Mouse (Mus musculus) natural killer cell, adult 2 months (primary cell): Measurements from ENCODE around the gene Gm9844.

Experiments
- DNase-seq, 2 experiments: peaks; one replicate each; pipeline ENCODE4 v3.0.0; 2022; ENCODE audit warnings: low spot score in 2 of 2

Gm9844 gene

DNA sequence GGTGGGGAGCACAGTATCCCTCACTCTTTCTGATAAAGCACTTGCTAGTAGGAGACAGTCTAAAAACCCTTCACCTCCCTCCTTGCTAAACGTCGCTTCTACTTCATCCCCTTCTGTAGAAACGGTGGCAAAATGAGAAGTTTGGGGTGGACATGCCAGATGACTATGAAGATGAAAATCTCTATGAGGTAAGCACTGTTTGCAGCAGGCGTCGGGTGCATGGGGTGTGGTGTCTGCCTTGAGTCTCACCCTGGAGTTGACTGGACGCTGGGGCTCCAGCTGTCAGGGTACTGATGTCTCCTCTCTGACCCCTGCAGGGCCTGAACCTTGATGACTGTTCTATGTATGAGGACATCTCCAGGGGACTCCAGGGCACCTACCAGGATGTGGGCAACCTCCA is 39.1 kb downstream of the Gm9844 start:
- peak in 1 of 2 experiments; percentile 35 for DNase-seq

DNA sequence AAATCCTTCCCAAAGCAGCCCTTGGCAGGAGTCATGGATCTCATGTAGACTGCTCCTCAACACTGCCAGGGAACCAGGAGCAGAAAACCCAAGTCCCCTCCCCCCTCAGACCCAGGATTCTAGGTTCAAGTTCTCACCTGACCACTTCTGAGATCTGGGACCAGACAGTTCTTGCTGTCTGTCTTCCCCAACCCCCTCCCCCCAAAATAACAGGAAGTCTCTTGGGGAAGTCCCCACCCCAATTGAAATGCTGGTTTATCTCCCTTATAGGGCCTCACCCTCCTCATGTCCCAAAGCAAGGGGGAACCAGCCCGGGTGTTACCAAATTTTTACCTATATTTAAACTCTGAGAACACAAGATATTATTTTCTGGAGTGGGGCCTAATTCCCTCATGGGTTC is 39.8 kb downstream of the Gm9844 start:
- peak; percentile 51 to 69 for DNase-seq

DNA sequence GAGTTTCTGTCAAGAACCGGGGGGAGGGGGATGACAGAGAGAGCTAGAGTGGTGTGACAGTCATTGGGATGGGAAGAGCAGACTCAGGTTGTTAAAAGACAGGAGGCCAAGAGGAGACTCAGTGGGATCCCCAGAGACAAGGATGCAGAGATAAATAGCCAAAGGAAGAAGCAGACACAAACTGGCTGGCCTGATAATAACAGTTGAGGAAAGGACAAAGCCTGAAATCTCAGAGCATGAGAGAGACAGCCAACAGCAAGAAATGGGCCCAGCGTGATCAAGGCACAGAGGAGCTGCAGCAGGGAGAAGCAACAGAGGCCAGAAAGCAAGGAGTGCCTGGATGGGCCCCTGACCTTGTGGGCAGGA is 40.2 kb downstream of the Gm9844 start:
- DNase-seq = no peak

DNA sequence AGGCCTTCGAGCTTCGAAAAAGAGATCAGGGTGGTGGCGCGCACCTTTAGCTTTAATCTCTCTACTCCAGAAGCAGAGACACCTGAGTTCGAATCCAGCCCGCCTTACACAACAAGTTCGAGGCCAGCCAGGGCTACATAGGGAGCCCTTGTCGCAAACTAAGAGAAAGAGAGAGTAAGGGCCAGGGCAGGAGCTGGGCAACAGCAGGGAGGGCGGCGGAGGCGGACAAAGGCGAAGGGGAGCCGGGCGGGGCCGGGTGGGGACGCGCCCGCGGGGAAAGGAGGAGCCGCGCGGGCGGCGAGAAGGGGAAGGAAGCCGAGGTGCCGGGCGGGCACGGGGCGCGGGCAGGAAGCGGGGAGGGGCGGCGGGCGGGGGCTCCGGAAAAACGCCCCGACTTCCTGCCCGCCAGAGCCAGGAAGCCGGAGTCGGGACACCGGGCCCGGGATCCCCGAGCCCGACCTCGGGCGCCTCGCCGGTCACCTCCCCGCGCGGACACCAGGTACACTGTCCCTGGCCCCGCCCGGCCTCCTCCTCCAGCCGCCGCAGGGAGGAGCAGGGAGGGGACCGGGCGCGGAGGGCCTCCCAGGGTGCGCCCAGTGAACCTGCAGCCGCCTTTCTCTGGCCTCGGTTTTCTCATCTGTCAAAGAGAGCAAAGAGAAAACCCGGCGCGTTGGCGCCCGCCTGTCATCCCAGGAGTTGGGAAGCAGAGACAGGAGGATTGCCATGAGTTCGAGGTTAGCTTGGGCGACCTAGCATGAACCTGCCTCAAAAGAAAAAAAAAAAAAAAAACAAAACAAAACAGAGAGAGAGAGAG is 40.8 kb downstream of the Gm9844 start, which contains the start of gene Arhgef1:
Arhgef1 (plus strand) TSS at position 283 of the 814 bp plus-strand sequence.
- DNase-seq = peak; percentile 51 to 65

DNA sequence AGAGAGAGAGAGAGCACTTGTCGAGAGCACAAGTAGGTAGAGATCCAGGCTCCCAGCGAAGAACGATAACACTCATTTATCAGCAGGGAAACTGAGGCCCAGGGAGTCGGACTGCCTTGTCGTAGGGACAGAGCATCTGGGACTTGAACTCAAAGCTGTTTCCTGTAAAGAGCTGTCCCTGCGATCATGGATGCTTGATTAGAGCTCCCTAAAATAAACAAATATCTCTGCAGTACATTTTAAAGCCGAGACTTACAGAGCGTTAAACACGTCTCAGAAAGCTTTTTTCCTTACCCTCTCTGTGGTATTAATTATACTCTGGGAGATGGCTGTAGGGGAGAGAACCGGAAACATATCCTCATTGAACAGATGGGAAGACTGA is 41.4 kb downstream of the Gm9844 start:
- DNase-seq = peak in 1 of 2 experiments; percentile 15

DNA sequence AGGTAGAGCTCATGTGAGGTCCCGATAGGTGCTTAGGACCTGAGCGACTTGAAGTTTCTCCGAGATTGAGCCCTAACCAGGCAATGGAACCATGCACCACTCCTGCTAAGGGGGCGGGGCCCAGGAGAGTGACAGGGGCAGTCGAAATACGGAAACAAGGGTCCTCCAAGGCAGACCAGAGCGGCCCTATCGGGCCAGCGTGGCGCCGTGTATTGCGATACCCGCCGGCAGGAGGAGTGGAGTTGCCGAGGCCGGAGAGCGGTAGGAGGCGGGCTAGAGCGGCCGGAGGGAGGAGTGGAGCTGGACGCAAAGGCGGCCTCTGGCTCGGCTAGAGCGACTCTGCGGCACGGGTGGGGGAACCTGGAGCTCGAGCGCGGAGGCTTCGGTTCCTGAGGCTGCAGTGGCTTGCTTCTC is 42.1 kb downstream of the Gm9844 start:
- DNase-seq = peak; percentile 98

DNA sequence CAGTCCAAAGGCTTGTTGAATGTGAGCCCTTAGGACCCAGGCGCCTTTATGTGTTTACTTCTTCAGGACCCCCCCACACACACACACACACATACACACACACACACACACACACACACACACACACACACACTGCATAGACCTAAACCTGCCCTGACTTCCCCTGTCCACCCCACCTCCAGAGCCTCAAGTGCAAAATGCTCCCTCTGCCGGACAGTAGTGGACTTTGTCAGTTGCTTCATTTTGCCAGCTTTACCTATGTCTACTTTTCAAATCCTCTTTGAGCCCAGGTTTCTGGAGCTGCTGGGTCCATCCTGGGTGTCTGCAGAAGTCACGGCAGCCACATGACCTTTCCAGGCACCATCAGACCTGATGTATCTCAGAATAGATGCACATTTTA is 42.9 kb downstream of the Gm9844 start:
- DNase-seq = peak; percentile 73 to 81

DNA sequence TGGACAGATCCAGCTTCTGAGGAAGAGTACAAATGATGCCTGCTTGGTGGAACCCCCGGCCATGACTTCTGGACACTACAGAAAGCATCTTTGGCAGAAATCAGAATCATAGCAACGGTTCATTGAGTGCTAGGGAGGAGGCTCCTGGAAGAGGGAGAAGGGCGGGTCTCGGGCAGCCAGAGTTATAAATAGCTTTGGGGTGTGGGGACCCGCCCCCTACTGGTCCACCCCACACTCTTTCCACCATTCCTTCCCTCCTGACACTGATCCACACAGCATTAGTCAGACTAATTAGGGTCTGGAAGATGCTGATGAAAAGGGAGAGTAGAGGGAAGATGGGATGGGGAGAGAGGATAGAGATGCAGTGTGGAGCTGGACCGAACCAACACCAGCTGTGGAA is 44.5 kb downstream of the Gm9844 start:
- DNase-seq = no peak

DNA sequence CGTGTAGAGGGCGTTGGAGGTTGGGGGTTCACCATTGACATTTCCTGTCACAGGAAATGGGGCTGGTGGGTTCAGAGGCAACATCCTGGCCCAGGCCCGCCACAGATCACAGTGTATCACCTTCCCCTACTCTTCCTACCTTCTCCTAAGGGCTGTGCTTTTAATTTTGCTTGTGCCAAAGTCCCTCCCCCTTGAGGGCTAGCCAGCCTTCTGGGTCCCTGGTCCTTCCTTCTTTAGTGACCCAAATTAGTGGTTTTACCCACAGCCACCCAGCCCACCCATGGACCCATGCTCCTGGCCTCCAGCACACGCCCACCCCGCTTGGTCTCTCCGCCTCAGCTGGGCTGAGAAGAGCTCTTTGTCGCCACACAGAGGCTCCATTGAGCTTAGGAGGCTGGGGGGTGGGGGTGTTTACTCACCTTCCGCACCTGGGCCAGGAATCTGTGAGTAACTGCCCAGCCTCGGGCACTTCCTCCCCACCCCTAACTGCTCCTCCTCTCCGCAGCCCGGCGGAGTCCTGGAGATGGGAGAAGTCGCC is 45.3 kb downstream of the Gm9844 start:
- peak; percentile 81 to 82 for DNase-seq
